Mouse (Mus musculus) ovary, postnatal 10 days (tissue): ENCODE measurements around the gene Gm21985.

Source experiments
- DNase-seq: peaks from one replicate; pipeline ENCODE4 v3.0.0; 2022; ENCODE audit warnings: low spot score

Gene Gm21985

GRCm38 (mm10) chr2:112332051-112332898 is 66.2 kb downstream of the Gm21985 start:
- no peak for DNase-seq

DNA sequence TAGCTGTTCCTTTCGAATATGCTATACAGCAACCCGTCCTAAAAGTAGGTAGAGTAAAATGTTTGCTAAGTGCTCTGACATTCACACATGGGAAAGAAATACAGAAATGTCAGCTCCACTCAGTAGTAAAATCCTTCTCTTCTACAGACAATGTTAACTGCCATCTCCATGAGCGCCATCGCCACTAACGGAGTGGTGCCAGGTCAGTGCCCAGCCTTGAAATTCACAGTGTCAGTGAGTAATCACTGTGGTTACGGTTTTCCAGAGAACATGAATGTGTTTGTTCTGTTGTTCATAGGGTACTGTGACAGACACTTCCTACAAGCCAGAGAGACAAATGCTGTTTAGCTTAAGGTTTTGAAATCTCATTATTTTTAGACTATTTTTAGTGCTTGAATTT is 71.1 kb downstream of the Gm21985 start:
- no peak for DNase-seq

GRCm38 (mm10) chr2:112339736-112340135 is 73.6 kb downstream of the Gm21985 start:
- DNase-seq: no peak

DNA sequence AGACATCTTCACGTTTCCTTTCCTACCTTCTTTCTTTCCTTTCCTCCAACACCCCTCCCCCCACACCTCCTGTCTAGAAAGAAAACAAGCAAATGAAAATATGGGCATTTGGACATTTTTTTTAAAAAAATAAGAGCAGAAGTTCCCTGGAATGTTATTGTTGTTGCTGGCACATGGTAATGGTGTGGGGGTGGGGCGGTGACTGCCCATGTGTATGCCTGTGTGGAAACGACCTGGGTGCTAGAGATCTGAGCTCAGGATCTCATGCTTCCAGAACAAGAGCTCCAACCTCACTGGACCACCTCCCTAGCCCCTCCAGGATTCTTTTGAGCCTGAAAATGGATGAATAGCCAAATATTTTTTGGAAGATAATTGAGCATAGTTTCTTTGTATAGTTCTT is 75.0 kb downstream of the Gm21985 start:
- DNase-seq: no peak

DNA sequence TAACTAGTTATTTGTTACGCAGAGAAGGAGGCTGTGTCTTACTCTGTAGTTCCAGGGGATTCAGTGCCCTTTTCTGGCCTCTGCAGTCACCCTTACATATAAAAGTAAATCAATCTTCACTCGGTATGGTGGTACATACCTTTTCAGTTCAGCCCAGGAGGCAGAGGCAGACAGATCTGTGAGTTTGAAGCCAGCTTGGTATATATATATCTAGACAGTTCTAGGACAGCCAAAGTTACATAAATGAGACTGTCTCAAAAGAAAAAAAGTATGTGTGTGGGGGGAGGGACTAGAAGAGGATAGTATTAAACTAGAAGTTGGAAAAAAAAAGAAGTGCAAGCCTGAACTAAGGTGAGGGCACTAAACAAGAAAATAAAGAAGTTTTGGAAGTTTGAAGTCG is 82.1 kb downstream of the Gm21985 start:
- no peak for DNase-seq

DNA sequence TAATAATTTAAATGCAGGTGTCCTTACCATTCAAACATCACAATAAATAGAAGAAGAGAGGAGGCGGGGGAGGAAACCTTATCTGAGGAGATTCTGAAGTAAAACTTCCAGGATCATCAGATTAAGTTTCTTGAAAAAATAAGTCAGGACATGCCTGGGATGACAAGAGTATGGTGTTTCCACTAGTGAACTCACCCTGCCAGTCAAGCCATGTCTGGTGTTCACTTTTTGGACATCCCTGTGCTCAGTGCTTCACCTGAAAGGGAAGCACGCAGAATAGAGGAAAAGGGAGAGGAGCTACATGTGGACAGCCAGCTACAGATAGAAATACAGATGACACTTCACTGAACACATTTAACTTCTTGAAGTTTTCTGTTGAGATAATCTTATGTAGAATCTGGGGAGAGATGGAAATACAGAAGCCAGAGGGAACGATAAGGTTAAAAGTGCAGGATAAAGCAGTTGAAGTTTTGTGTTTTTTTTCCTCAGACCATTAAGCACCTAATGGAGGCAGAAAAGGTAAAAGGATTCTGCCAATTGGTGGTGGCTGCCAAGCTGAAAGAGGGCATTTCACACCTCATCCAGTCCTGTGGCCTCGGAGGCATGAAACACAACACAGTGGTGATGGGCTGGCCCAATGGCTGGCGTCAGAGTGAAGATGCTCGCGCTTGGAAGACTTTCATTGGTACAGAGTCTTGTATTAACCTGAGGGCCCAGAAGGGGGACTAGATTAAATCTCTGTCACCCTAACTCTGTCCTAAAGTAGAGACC is 87.8 kb downstream of the Gm21985 start:
- DNase-seq: no peak

- DNase-seq: no peak
Measured at GRCm38 (mm10) chr2:112359611-112360010, 93.5 kb downstream of the Gm21985 start.

DNA sequence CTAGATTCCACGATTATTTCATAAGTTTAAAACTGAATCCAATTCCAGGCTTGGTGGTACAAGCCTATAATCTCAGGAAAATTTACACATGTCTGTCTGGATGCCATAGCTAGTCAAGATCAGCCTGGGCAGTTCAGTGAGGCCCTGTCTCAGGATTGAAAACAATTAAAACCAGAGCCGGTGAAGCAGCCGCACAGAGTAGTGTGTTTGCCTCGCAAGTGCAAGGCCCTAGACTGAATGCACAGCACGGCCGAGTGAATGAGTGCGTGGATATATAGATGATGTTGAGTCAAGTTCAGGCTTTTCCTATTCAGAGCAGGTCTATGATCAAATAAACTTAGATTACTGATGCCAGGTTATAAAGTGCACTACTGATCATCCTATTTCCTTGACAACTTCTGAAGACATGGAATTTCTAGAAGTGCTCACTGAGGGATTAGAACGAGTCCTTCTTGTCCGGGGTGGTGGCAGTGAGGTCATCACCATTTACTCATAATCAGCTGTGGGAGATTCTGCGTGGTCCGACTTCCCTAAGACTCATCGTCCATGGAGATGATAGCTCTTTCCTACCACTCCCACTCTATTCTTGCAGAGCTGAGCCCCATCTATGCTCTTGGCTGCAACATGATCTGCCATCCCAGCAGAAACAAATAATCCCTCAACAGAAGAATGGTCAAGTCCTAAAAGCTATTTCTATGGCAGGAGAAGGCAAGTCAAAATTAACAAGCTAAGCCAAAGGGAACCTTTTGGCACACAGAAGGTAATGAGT is 94.1 kb downstream of the Gm21985 start:
- no peak for DNase-seq

DNA sequence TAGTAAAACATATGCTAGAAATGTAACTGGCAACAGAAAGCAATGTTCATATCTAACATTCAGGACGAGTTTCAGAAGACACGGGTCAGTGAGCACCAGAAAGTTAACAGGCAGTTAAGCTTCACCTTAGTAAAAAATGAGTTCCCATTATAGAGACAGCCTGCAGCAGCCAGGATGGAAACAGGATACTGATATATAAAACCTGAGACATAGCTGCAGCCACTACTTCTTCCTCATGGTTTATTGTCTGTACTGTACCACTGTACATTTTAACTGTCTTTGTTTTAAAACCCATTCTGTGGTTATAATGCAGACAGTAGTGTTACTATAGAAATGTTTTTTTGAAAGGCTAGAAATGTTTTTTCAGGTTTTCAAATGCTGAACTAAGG is 94.7 kb downstream of the Gm21985 start:
- DNase-seq: no peak

DNA sequence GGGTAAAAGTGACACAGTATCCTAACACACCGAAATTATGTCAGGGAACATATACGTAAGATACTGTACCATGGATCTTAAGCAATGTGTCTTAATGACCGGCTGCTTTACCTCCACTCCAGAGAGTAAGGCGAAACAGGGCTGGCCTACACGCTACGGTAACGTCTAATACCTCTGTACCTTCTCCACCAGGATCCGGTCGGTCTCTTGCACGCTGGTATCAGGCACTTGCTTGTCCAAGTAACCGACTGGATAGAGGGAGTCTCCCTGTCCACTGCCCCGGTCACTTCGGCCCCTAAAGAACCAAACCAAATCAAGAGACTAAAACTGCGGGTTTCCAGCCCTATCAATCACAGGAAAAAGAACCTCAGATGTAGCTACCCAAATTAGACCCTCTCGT is 101.1 kb downstream of the Gm21985 start:
- no peak for DNase-seq

DNA sequence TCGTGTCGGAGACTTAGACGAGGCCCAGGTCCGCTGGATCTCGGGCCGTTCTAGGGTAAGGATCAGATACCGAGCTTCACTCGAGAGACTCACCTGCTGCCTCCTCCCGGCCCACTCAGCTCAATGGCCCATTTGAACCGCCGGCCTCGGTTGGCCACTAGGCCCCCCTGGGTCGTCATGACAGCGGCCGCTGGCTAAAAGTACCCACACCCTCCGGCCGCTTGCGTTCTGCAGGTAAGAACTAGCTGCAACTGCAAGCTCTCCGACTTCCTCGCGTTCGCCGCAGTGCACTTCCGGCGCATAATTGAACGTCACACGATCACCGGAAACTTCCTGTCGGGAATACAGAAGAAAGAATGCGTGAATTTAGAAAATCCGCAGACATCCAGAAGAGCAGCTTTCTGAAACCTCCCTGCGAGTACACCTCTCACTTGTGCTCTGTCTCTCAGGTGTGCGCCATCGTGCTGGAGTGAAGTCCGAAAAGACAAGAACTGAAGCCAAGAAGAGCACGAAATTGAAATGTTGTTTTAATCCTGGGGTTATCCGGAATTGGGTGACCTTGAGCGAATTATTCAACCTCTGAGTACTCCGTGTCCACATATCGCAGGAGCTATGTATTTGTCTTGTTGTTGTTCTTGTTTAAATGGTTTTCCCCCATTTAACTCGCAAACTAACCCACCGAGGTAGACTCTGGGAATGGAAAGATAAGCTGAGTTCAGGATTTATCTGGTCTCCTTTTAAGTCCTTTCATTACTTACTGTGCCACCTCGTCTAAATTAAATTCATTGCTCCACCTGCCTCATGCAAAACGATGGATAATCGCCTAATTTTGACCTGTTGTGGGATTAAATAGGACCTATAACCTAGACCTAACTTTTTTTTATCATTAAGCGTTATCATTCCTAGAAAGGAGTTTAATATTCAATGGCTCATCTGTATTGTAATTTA is 101.9 kb downstream of the Gm21985 start, which contains the start of gene Emc4:
TSS of gene Emc4 (minus strand) at position 302 of the 948 bp plus-strand sequence.
- DNase-seq: peak; percentile 78

DNA sequence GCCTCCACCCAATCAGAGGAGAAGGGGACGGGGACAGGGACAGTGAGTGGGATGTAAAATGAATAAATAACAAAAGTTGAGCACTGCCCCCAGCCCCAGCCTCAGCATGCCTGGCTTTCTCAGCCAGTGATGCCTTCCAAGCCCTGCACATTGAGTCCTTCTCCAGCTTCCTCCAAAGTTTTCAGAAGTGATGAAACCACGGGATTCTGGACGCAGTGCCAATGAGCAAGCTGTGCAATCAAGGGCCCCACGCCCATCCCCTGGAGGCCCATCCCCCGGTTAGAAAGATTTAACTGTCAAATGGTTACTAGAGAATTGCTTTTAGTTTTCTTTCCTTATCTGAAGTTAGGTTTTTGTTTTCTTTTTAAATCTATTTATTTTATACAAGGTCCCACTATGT is 103.8 kb downstream of the Gm21985 start:
- DNase-seq: no peak

- no peak for DNase-seq
Measured at GRCm38 (mm10) chr2:112373141-112373540, 107.0 kb downstream of the Gm21985 start.

GRCm38 (mm10) chr2:112374610-112375009 is 108.5 kb downstream of the Gm21985 start:
- no peak for DNase-seq

DNA sequence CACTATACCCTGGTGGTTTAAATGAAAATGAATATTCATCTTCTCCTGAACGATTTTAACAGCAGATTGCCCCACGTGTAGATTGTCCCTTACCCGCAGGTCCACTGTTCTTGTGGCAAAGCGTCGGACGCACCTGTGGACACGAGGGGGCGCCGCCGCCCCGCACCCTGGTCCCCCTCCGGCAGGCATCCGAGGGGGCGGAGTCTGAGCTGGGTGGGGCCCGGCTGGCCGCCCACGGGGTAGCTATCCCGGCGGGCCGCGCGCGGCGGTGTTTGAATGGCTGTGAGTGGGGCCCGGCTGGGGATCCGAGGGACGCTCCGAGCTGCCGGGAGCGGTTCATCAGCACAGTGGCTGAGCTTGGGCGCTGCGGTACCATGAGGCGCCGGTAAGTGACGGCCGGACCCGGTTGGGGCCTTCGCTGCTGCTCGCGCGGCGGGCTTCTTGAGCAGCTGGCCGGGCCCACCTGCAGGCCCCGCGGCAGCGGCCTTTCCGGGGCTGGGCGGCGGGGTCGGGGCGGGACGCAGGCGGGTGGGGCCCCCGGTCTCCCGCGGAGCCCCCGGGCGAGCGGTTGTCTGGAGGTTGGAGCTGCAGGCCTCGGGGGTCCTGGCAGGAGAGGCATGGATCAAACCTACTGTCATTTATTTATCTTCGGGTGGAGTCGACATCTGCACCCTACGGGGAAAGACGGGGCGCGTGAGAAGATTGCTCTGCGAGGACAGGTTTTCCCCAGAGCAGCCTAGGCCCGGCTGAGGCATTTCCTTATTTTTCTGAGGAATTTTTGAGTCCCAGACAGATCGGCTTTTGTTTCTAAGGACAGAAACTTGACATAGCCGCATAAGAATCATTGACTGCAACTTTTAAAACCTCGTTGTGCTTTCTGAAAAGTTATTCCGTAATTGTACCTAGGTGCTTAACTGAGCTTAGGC is 113.1 kb downstream of the Gm21985 start, which contains the start of gene Katnbl1:
TSS of gene Katnbl1 (plus strand) at position 239 of the 926 bp plus-strand sequence.
- peak; percentile 80 for DNase-seq

- no peak for DNase-seq
Measured at GRCm38 (mm10) chr2:112380131-112380530, 114.0 kb downstream of the Gm21985 start.

DNA sequence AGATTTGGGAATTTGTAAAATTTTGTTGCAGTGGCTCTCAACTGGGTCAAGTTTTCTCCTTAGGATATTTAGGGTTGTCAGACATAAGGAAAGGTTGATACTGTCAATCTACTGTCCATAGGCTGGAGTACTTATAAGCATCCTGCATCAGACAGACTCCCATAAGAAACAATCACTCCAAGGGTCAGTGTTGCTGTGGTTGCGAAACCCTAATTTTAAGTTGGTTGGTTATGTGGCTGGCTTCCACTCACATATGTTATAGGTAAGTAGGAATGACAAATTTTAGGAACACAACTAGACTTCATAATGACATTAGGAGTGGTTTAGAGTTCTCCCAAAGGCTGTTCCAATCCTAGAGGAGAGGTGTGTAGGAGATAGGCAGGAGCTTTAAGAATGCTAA is 115.1 kb downstream of the Gm21985 start:
- DNase-seq: no peak

GRCm38 (mm10) chr2:112390843-112391242 is 124.7 kb downstream of the Gm21985 start:
- no peak for DNase-seq

DNA sequence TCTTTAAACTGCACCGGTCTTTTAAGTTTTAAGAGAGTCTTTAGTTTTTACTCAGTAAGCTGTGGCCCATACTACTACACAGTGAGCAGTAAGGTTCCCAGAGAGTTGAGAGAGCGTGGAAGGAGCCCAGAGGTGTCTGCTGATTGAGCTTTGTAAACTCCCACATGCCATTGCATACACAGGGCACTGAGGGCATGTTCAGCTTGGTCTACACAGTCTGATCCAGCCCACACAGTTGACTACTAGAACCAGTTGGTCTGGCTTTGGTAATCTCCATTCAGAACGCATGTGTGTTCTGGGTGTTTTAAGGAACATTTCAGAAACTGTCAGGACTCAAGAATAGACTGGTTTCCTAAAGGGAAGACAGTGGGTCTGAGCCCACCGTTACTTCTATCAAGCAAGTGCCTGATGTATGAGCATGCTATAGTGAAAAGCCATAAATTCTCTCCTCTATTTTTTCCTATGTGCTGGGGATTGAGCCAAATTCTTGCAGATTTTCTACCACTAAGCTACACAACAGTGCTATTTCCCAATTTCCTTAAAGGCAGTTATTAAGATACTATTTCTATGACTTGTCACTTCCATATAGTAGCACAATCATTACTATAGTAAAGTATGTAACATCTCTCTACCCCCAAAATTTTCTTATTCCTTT is 125.4 kb downstream of the Gm21985 start:
- no peak for DNase-seq

GRCm38 (mm10) chr2:112392689-112393088 is 126.6 kb downstream of the Gm21985 start:
- DNase-seq: no peak
